Mouse (Mus musculus): ENCODE results near the gene Hoxd8. TPM values are rescaled to one million over a fixed set of nuclear protein-coding genes. Genes with fewer than 3 reads are reported as not detected.
A peak's percentile ranks its signal among the peaks of the same experiment; 100 is the strongest.

The Hoxd8 gene
- total RNA-seq, 2 experiments from 2014 or later: 39.3 to 49.0 TPM

GRCm38 (mm10) chr2:74660421-74661375, 43.7 kb upstream of the Hoxd8 start:
- Histone ChIP-seq H3K27ac (no peak overlapping the region), H3K4me3 (no peak overlapping the region)
- DNase-seq: no peak
- intact Hi-C loops (cut with DNase I): loop anchor here (5.0 kb wide), 1 partner anchor 83 kb away; the partner anchor contains the start of gene Lnpk
- TF ChIP-seq CTCF (IDR thresholded peaks at IDR 0.05): no peak

DNA sequence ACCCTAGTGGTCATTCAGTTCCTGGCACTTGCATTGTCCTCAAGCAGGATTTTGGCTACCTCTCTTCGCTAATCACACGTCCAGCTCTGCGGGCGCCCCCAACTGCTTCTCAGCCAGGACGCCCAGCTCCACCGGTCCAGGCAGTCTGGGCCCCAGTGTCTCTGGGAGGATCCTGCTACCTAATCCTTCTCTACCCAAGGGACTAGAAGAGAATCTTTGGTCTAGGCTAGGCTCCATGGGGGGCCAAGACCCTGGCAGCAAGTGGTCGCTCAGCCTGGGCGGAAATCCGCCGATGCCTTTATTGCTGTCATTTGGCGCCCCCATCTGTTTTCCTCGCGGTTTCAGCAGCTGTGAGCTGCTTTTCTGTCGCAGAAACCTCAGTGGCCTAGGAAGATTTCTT, 42.7 kb upstream of the Hoxd8 start:
- peak; percentile 48 for DNase-seq
- no peak overlapping the region for H3K4me3 ChIP-seq
- peak; percentile 61 for TF ChIP-seq CTCF (IDR thresholded peaks at IDR 0.05)
- intact Hi-C loops (cut with DNase I): loop anchor here (2.0 to 5.0 kb wide), 3 partner anchors 84 to 595 kb away; partner anchors contain the start of gene Lnpk
- no peak overlapping the region for H3K27ac ChIP-seq

- no peak overlapping the region for H3K27ac ChIP-seq
- DNase-seq: peak; percentile 58
- H3K4me3 ChIP-seq: no peak overlapping the region
- intact Hi-C loops (cut with DNase I): loop anchor here (2.0 to 5.0 kb wide), 3 partner anchors 86 to 597 kb away; partner anchors contain the start of gene Lnpk
- peak; percentile 80 for TF ChIP-seq CTCF (IDR thresholded peaks at IDR 0.05)
These were observed 41.0 kb upstream of the Hoxd8 start for GRCm38 (mm10) chr2:74663291-74663925.

GRCm38 (mm10) chr2:74666411-74666810, 38.0 kb upstream of the Hoxd8 start:
- intact Hi-C loops (cut with DNase I): no loop called here
- no peak overlapping the region for H3K27ac ChIP-seq
- no peak overlapping the region for H3K4me3 ChIP-seq
- DNase-seq: no peak
- TF ChIP-seq CTCF (IDR thresholded peaks at IDR 0.05): no peak

GRCm38 (mm10) chr2:74667191-74667841, 37.1 kb upstream of the Hoxd8 start:
- no peak for DNase-seq
- intact Hi-C loops (cut with DNase I): no loop called here
- Histone ChIP-seq H3K27ac (no peak overlapping the region), H3K4me3 (no peak overlapping the region)
- TF ChIP-seq CTCF (IDR thresholded peaks at IDR 0.05): no peak

DNA sequence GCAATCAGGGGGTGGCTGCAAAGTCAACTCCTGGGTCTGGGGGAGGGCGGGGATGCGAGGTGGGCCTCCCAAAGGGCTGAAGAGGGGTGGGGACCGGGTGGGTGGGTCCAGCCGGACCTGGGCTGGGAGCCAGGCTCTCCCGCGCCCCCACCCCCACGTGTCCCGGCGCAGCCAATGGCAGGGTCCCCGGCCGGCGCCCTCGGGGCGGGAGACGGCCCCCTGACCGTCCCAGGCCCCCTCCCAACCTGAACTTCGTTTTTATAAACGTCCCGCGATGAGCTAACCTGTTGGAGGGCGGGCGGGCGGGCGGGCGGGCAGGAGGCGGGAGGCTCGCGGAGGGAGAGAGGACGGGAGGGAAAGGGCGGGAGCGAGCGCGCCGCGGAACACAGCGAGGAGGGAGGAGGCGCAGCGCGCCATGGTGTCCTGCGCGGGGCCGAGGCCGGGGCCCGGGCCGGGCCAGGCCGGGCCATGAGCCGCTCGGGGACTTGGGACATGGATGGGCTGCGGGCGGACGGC, 36.5 kb upstream of the Hoxd8 start, which contains the start of gene Hoxd13:
TSS of gene Hoxd13 (plus strand) at position 469 of the 516 bp plus-strand sequence.
- TF ChIP-seq CTCF (IDR thresholded peaks at IDR 0.05): no peak
- no peak for DNase-seq
- peak within 1 kb of the TSS; percentile 71 for H3K4me3 ChIP-seq
- intact Hi-C loops (cut with DNase I): no loop called here
- H3K27ac ChIP-seq: no peak within 1 kb of the TSS

GRCm38 (mm10) chr2:74668370-74669229, 35.8 kb upstream of the Hoxd8 start:
- DNase-seq: no peak
- no peak for TF ChIP-seq CTCF (IDR thresholded peaks at IDR 0.05)
- Histone ChIP-seq H3K27ac (no peak overlapping the region), H3K4me3 (peak overlapping the region; percentile 71)
- intact Hi-C loops (cut with DNase I): no loop called here

- intact Hi-C loops (cut with DNase I): no loop called here
- Histone ChIP-seq H3K4me3 (no peak overlapping the region), H3K27ac (no peak overlapping the region)
These were observed 35.2 kb upstream of the Hoxd8 start for GRCm38 (mm10) chr2:74669230-74669578.

DNA sequence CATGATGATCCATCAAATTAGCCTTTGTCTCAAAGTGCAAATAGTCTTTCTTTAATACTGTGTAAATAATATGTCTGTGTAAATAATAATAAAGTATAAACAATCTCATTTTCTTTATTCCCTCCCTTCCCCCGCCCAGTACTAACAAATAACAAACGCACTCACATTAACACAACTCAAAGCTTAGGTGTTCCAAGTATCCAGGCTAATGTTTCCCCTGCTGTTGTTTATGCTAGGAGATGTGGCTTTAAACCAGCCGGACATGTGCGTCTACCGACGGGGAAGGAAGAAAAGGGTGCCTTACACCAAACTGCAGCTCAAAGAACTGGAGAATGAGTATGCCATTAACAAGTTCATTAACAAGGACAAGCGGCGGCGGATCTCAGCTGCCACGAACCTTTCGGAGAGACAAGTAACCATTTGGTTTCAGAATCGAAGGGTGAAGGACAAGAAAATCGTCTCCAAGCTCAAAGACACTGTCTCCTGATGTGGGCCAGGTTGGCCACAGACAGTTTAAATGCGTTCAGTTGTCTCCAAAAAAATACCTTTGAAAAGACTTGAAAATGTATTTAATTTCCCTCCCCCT, 34.7 kb upstream of the Hoxd8 start:
- no peak for TF ChIP-seq CTCF (IDR thresholded peaks at IDR 0.05)
- H3K4me3 ChIP-seq: no peak overlapping the region
- intact Hi-C loops (cut with DNase I): no loop called here
- no peak overlapping the region for H3K27ac ChIP-seq
- DNase-seq: no peak

More at GRCm38 (mm10) chr2:74669230-74669578, 35.2 kb upstream of the Hoxd8 start:
- TF ChIP-seq CTCF (IDR thresholded peaks at IDR 0.05): no peak
- DNase-seq: no peak

- TF ChIP-seq CTCF (IDR thresholded peaks at IDR 0.05): no peak
- no peak overlapping the region for H3K27ac ChIP-seq
- intact Hi-C loops (cut with DNase I): no loop called here
- H3K4me3 ChIP-seq: no peak overlapping the region
- DNase-seq: no peak
These were observed 33.7 kb upstream of the Hoxd8 start for GRCm38 (mm10) chr2:74670632-74671188.

DNA sequence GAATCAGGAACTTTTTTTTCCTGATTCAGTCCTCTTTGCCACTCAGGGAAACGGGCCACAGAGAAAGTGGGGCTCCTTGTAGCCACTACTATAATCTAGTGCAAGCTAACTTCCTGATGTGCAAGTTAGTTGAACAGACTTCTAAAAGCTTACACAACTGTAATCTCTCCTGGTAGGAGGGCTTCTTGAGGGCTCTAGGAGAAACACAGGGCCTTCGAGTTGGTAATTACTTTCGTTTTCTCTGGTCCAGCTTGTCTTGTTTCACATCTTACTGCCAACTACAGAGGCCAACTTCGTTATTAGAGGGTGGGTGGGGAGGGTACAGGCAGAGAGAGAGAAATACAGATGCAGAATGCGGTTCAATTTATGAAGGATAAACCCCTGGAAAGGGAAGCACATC, 32.6 kb upstream of the Hoxd8 start:
- intact Hi-C loops (cut with DNase I): loop anchor here (2.0 kb wide), 2 partner anchors 707 to 1087 kb away; no protein-coding TSS in a partner anchor
- no peak overlapping the region for H3K27ac ChIP-seq
- H3K4me3 ChIP-seq: no peak overlapping the region
- DNase-seq: no peak
- no peak for TF ChIP-seq CTCF (IDR thresholded peaks at IDR 0.05)

Measured in gastrocnemius, adult 2 months (tissue).